Mouse (Mus musculus) embryonic facial prominence, embryonic 10.5 days (tissue): Measurements from ENCODE around the gene Cdh6. TPM values are rescaled to one million over a fixed set of nuclear protein-coding genes. Genes with fewer than 3 reads are reported as not detected.

Experiments used
- DNase-seq: peaks from one replicate; pipeline ENCODE4 v3.0.0-alpha.2; 2017; ENCODE audit warnings: low spot score
- H3K27ac ChIP-seq: fragments of 300-500 bp; sonication (generic); replicated peaks from 2 replicates; pipeline ENCODE4 v1.5.1; 2016; ENCODE audit warnings: mild to moderate bottlenecking
- H3K27me3 ChIP-seq: fragments of 300-500 bp; sonication (generic); replicated peaks from 2 replicates; pipeline ENCODE4 v1.6.1; 2016; ENCODE audit warnings: low read depth, mild to moderate bottlenecking; ENCODE audit not compliant: poor library complexity, severe bottlenecking
- H3K36me3 ChIP-seq: fragments of 300-500 bp; sonication (generic); replicated peaks from 2 replicates; pipeline ENCODE4 v1.6.1; 2016; ENCODE audit warnings: mild to moderate bottlenecking, moderate library complexity
- H3K4me1 ChIP-seq: fragments of 300-500 bp; sonication (generic); 2 replicates; pipeline ENCODE4 v1.6.1; 2016
- H3K4me3 ChIP-seq: fragments of 300-500 bp; sonication (generic); 2 replicates; pipeline ENCODE4 v1.5.1; 2016; ENCODE audit warnings: mild to moderate bottlenecking, moderate library complexity
- H3K9me3 ChIP-seq: fragments of 300-500 bp; sonication (generic); 2 replicates; pipeline ENCODE4 v1.6.1; 2016; ENCODE audit warnings: mild to moderate bottlenecking
- WGBS: fragments of 180-500 bp; shearing (Covaris S2); methylation state at CpG from one replicate; pipeline ENCODE4 v1.1.7; 2016; 5-methylcytosine and 5-hydroxymethylcytosine counted together
- polyA plus RNA-seq: library from polyadenylated mRNA; unstranded; fragments of >200 nt; fragmentation: Nextera tagmentation; extraction: Ambion mirVana; gene quantifications from 2 replicates; pipeline ENCODE4 v1.2.1, GENCODE M21; 2016

Gene Cdh6
- polyA plus RNA-seq, 1 experiment from 2014 or later, result 15.2 TPM

GRCm38 (mm10) chr15:13181014-13181413 is 7.5 kb upstream of the Cdh6 start:
- Histone ChIP-seq H3K27me3 (peaks cover 9% of the 10 kb centered on the region), H3K4me1 (peaks cover 2% of the 10 kb centered on the region), H3K36me3 (no peaks in the 10 kb centered on the region), H3K27ac (no peak overlapping the region), H3K9me3 (no peaks in the 10 kb centered on the region), H3K4me3 (no peak overlapping the region)
- no peak for DNase-seq
- 50% methylated on average over 4 of the region's 4 CpGs for WGBS

- H3K27me3 ChIP-seq, result peaks cover 29% of the 10 kb centered on the region
- H3K4me1 ChIP-seq, result peaks cover 38% of the 10 kb centered on the region
- H3K27ac ChIP-seq, result no peak overlapping the region
- WGBS, result 22% methylated on average over 9 of the region's 9 CpGs
- DNase-seq, result peak; percentile 15
- no peak overlapping the region for H3K4me3 ChIP-seq
- no peaks in the 10 kb centered on the region for H3K36me3 ChIP-seq
- H3K9me3 ChIP-seq, result no peaks in the 10 kb centered on the region
Measured at GRCm38 (mm10) chr15:13175978-13176377, 2.5 kb upstream of the Cdh6 start.

DNA sequence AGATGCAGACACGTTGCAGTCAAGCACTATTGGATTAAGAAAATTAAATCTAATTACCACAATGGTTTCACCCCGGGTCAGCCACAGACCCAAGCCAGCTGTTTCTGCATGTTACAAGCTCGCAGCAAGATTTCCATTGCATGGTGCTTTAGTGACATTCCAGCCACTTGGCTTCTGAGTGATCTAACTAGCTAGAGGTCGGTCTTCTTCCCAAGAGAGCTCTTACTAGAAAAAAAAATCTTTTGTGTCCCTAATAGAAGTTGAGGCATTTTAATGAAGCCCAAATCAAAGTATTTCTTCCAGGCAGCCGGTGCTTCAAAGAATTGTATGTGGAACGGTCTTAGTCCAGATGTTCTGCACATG is 1.1 kb upstream of the Cdh6 start:
- H3K9me3 ChIP-seq, result no peaks in the 10 kb centered on the region
- no peaks in the 10 kb centered on the region for H3K36me3 ChIP-seq
- peaks cover 38% of the 10 kb centered on the region for H3K4me1 ChIP-seq
- peak overlapping the region; percentile 76 for H3K4me3 ChIP-seq
- 8% methylated on average over 6 of the region's 6 CpGs for WGBS
- peak overlapping the region; percentile 87; the same call in 1 of the 2 replicates for H3K27ac ChIP-seq
- peak; percentile 52 for DNase-seq
- peaks cover 33% of the 10 kb centered on the region for H3K27me3 ChIP-seq

- H3K4me3 ChIP-seq, result peak overlapping the region; percentile 76
- no peaks in the 10 kb centered on the region for H3K9me3 ChIP-seq
- H3K36me3 ChIP-seq, result no peaks in the 10 kb centered on the region
- peaks cover 38% of the 10 kb centered on the region for H3K4me1 ChIP-seq
- H3K27me3 ChIP-seq, result peaks cover 33% of the 10 kb centered on the region
- H3K27ac ChIP-seq, result peak overlapping the region; percentile 87
- under 1% methylated on average over 27 of the region's 27 CpGs for WGBS
- DNase-seq, result peak; percentile 42
Measured at GRCm38 (mm10) chr15:13173840-13174617, 554 bp upstream of the Cdh6 start.

GRCm38 (mm10) chr15:13172365-13173070 is 957 bp downstream of the Cdh6 start:
- peak overlapping the region; percentile 87 for H3K27ac ChIP-seq
- DNase-seq, result peak; percentile 51
- peaks cover 33% of the 10 kb centered on the region for H3K27me3 ChIP-seq
- peak overlapping the region; percentile 76 for H3K4me3 ChIP-seq
- peaks cover 38% of the 10 kb centered on the region for H3K4me1 ChIP-seq
- WGBS, result under 1% methylated on average over 26 of the region's 26 CpGs
- H3K36me3 ChIP-seq, result no peaks in the 10 kb centered on the region
- H3K9me3 ChIP-seq, result no peaks in the 10 kb centered on the region

GRCm38 (mm10) chr15:13171486-13172364 is 1.8 kb downstream of the Cdh6 start:
- peak; percentile 21 for DNase-seq
- Histone ChIP-seq H3K4me1 (peaks cover 38% of the 10 kb centered on the region), H3K4me3 (peak overlapping the region; percentile 76), H3K27ac (peak overlapping the region; percentile 87), H3K27me3 (peaks cover 30% of the 10 kb centered on the region), H3K9me3 (no peaks in the 10 kb centered on the region), H3K36me3 (no peaks in the 10 kb centered on the region)
- WGBS, result 4% methylated on average over 16 of the region's 16 CpGs

GRCm38 (mm10) chr15:13165094-13165885 is 8.2 kb downstream of the Cdh6 start:
- Histone ChIP-seq H3K27ac (no peak overlapping the region), H3K4me3 (no peak overlapping the region), H3K4me1 (0 out of 2 replicates have a peak, but pooled peaks cover 2% of the 10 kb centered on the region), H3K9me3 (no peaks in the 10 kb centered on the region), H3K36me3 (no peaks in the 10 kb centered on the region), H3K27me3 (no peaks in the 10 kb centered on the region)
- 91% methylated on average over 13 of the region's 13 CpGs for WGBS
- DNase-seq, result no peak

DNA sequence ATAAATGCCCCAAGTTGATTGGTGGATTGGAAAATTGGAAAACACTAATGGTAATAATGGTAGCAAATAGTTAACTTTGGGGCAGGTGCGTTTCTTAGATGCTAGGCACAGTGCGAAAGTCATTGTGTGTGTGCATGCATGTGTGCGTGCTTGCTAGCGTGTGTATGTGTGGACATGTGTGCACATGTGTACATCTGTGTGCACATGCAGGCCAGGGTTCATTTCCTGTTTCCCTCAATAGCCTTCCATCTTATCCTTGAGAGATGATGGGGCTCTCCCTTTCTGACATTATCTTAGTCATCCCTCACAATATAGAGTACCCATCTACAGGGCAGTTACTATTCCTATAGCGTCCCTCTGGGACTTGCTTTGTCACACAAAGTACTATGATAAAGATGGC is 17.7 kb downstream of the Cdh6 start:
- H3K27ac ChIP-seq, result no peak overlapping the region
- H3K9me3 ChIP-seq, result no peaks in the 10 kb centered on the region
- 94% methylated on average over 5 of the region's 5 CpGs for WGBS
- DNase-seq, result no peak
- no peak overlapping the region for H3K4me3 ChIP-seq
- no peaks in the 10 kb centered on the region for H3K36me3 ChIP-seq
- no peaks in the 10 kb centered on the region for H3K4me1 ChIP-seq
- no peaks in the 10 kb centered on the region for H3K27me3 ChIP-seq

DNA sequence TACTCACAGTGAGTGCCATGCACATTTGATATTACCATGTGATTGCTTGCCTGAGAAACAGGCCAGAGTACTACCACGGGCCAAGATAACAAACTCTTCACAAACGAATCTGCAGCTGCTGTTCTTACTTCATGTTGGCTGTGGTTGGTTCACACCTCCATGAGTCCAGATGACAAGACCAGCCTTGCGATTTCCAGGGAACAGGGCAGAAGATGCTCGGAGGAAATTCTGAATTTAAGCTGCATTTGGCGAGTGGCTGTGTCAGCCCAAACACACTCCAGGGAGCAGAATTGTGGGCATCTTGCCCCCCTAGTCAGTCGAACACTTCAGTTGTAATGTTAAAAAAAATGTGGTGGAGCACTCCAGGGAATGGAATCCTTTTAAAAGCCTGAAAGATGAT is 18.1 kb downstream of the Cdh6 start:
- Histone ChIP-seq H3K27ac (no peak overlapping the region), H3K4me1 (no peaks in the 10 kb centered on the region), H3K4me3 (no peak overlapping the region), H3K27me3 (no peaks in the 10 kb centered on the region), H3K9me3 (no peaks in the 10 kb centered on the region), H3K36me3 (no peaks in the 10 kb centered on the region; the same call in 1 of the 2 replicates)
- no peak for DNase-seq
- 87% methylated on average over 6 of the region's 6 CpGs for WGBS

DNA sequence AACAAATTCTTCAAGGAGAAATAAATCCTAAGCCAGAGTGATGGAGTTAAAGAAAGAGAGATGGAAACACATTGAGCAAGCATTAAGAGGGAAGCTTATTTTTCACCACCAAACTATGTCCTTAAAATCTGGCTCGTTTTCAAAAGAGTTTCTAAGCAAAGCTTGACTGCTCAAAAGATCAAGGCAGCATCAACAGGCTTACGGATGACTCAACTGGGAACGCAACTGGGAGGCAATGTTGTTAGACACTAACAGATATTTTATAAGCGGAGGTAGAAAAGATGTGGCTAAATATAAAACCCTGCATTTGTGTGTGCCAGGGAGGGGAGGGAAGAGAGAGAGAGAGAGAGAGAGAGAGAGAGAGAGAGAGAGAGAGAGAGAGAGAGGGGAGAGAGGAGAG is 31.5 kb downstream of the Cdh6 start:
- Histone ChIP-seq H3K4me3 (no peak overlapping the region), H3K9me3 (peaks cover 6% of the 10 kb centered on the region; the same call in 1 of the 2 replicates), H3K4me1 (no peaks in the 10 kb centered on the region), H3K36me3 (peaks cover 10% of the 10 kb centered on the region), H3K27ac (no peak overlapping the region), H3K27me3 (no peaks in the 10 kb centered on the region)
- WGBS, result 91% methylated on average over 4 of the region's 4 CpGs
- DNase-seq, result no peak

GRCm38 (mm10) chr15:13139662-13140061 is 33.8 kb downstream of the Cdh6 start:
- peaks cover under 1% of the 10 kb centered on the region for H3K36me3 ChIP-seq
- DNase-seq, result no peak
- no peaks in the 10 kb centered on the region for H3K27me3 ChIP-seq
- peaks cover 2% of the 10 kb centered on the region; the same call in 1 of the 2 replicates for H3K9me3 ChIP-seq
- no peak overlapping the region for H3K27ac ChIP-seq
- H3K4me3 ChIP-seq, result no peak overlapping the region
- WGBS, result 87% methylated on average over 5 of the region's 5 CpGs
- no peaks in the 10 kb centered on the region for H3K4me1 ChIP-seq

- Histone ChIP-seq H3K36me3 (peaks cover 5% of the 10 kb centered on the region; the same call in 1 of the 2 replicates), H3K27ac (no peak overlapping the region), H3K9me3 (no peaks in the 10 kb centered on the region), H3K27me3 (no peaks in the 10 kb centered on the region), H3K4me3 (no peak overlapping the region), H3K4me1 (no peaks in the 10 kb centered on the region)
- DNase-seq, result no peak
- 91% methylated on average over 6 of the region's 6 CpGs for WGBS
Measured at GRCm38 (mm10) chr15:13137166-13137565, 36.3 kb downstream of the Cdh6 start.
